Mouse (Mus musculus): ENCODE data around the gene Pon2. TPM values are rescaled to one million over a fixed set of nuclear protein-coding genes. Genes with fewer than 3 reads are reported as not detected.

Pon2 gene
- 11.3 and 11.8 TPM in 2 replicates for polyA plus RNA-seq (2012; rRNA removed)

GRCm38 (mm10) chr6:5298092-5298554 lies at the start of gene Pon2:
TSS of gene Pon2 (minus strand) at chr6:5298455.

GRCm38 (mm10) chr6:5255722-5256451 lies 42.4 kb downstream of the Pon2 start, which contains the start of gene Pon3:
TSS of gene Pon3 (minus strand) at chr6:5256286.

Other genes starting within 250 kb of the Pon2 start
- gene Pon1, start 104.5 kb downstream of the Pon2 start, polyA plus RNA-seq (2012; rRNA removed): 0.36 TPM in 2 replicates
- 1.6 and 2.1 TPM in 2 replicates for gene Pon3, start 42.2 kb downstream of the Pon2 start, polyA plus RNA-seq (2012; rRNA removed)
- gene Asb4, start 84.9 kb upstream of the Pon2 start, polyA plus RNA-seq (2012; rRNA removed): 11.3 and 12.5 TPM in 2 replicates
- 1.7 and 2.4 TPM in 2 replicates for gene Pdk4, start 197.9 kb upstream of the Pon2 start, polyA plus RNA-seq (2012; rRNA removed)

All from central nervous system, embryonic 18 days (tissue).